Mouse (Mus musculus): Measurements from ENCODE around the gene Lef1.

Lef1 gene

GRCm38 (mm10) chr3:131108094-131108653 lies 2.1 kb upstream of the Lef1 start:
- DNase-seq = no peak

- no peak for DNase-seq
Observed at GRCm38 (mm10) chr3:131109066-131109685, 1.1 kb upstream of the Lef1 start.

- DNase-seq = no peak
Observed at GRCm38 (mm10) chr3:131109686-131110070, 593 bp upstream of the Lef1 start.

- peak; percentile 43 to 56 for DNase-seq
Observed at GRCm38 (mm10) chr3:131111151-131111850, 1.0 kb downstream of the Lef1 start.

- DNase-seq = peak; percentile 69 to 78
Observed at GRCm38 (mm10) chr3:131111851-131112572, 1.7 kb downstream of the Lef1 start.

GRCm38 (mm10) chr3:131112573-131112955 lies 2.3 kb downstream of the Lef1 start:
- no peak for DNase-seq

- peak in 1 of 2 experiments; percentile 13 for DNase-seq
Observed at GRCm38 (mm10) chr3:131113029-131113428, 2.8 kb downstream of the Lef1 start.

- no peak for DNase-seq
Observed at GRCm38 (mm10) chr3:131116116-131116515, 5.8 kb downstream of the Lef1 start.

- no peak for DNase-seq
Observed at GRCm38 (mm10) chr3:131117352-131117751, 7.1 kb downstream of the Lef1 start.

- no peak for DNase-seq
Observed at GRCm38 (mm10) chr3:131117883-131118282, 7.6 kb downstream of the Lef1 start.

GRCm38 (mm10) chr3:131119435-131119834 lies 9.2 kb downstream of the Lef1 start:
- DNase-seq = no peak

GRCm38 (mm10) chr3:131123501-131123900 lies 13.2 kb downstream of the Lef1 start:
- no peak for DNase-seq

- DNase-seq = no peak
Observed at GRCm38 (mm10) chr3:131125873-131126272, 15.6 kb downstream of the Lef1 start.

- no peak for DNase-seq
Observed at GRCm38 (mm10) chr3:131126438-131126837, 16.2 kb downstream of the Lef1 start.

- DNase-seq = no peak
Observed at GRCm38 (mm10) chr3:131134003-131134402, 23.7 kb downstream of the Lef1 start.

- DNase-seq = no peak
Observed at GRCm38 (mm10) chr3:131135434-131135833, 25.2 kb downstream of the Lef1 start.

- DNase-seq = no peak
Observed at GRCm38 (mm10) chr3:131136455-131136854, 26.2 kb downstream of the Lef1 start.

- no peak for DNase-seq
Observed at GRCm38 (mm10) chr3:131137119-131137781, 27.0 kb downstream of the Lef1 start.

GRCm38 (mm10) chr3:131138224-131138623 lies 28.0 kb downstream of the Lef1 start:
- DNase-seq = no peak

GRCm38 (mm10) chr3:131138797-131139196 lies 28.5 kb downstream of the Lef1 start:
- no peak for DNase-seq

GRCm38 (mm10) chr3:131139345-131140090 lies 29.2 kb downstream of the Lef1 start:
- peak in 1 of 2 experiments; percentile 33 for DNase-seq

GRCm38 (mm10) chr3:131140091-131140462 lies 29.8 kb downstream of the Lef1 start:
- no peak for DNase-seq
